Comparison of ENCODE assay signal across 15 mouse cellular contexts in genomic region chr11:86473576-86473975, GRCm38 (mm10). TPM values are rescaled to one million over a fixed set of nuclear protein-coding genes. Genes with fewer than 3 reads are reported as not detected.
DNase-seq lines count a peak whose midpoint lies in the region; ATAC-seq and TF ChIP-seq lines count a peak whose summit lies in the region.
"Had no signal": no experiment of that assay in that cellular context is flagged by ENCODE, and none has a peak within 500 bp of the region (broad histone marks: within the 10 kb centered on the region; RNA-seq: fewer than 3 reads in every experiment).

No protein-coding gene starts in this region.

- H3K4me3 ChIP-seq in embryonic facial prominence, embryonic 12.5 days = no peak overlapping the region
- H3K4me3 ChIP-seq in embryonic facial prominence, embryonic 10.5 days = no peak overlapping the region
- no peak overlapping the region for H3K4me3 ChIP-seq in hindbrain, embryonic 16.5 days (ENCODE audit: low read length)
- no peak overlapping the region for H3K4me3 ChIP-seq in hindbrain, embryonic 12.5 days
- H3K4me3 ChIP-seq in midbrain, postnatal 0 days (ENCODE audit: low read depth, low read length) = no peak overlapping the region
- H3K4me3 ChIP-seq in midbrain, embryonic 10.5 days = no peak overlapping the region
- H3K4me3 ChIP-seq: forebrain, embryonic 12.5 days; liver, embryonic 13.5 days; midbrain, embryonic 13.5 days had no signal

- H3K27ac ChIP-seq in embryonic facial prominence, embryonic 12.5 days = no peak overlapping the region; the same call in 1 of the 2 replicates
- no peak overlapping the region for H3K27ac ChIP-seq in embryonic facial prominence, embryonic 10.5 days (replicated peaks)
- no peak overlapping the region; the same call in 1 of the 2 replicates for H3K27ac ChIP-seq in hindbrain, embryonic 16.5 days (ENCODE audit: low read depth, low read length)
- H3K27ac ChIP-seq in hindbrain, embryonic 12.5 days = no peak overlapping the region
- H3K27ac ChIP-seq in midbrain, postnatal 0 days (ENCODE audit: low read depth, low read length) = 0 out of 2 replicates have a peak overlapping the region, but pooled peaks have one; percentile 34
- no peak overlapping the region for H3K27ac ChIP-seq in midbrain, embryonic 10.5 days (replicated peaks)
- H3K27ac ChIP-seq: forebrain, embryonic 12.5 days; liver, embryonic 13.5 days had no signal

- H3K4me2 ChIP-seq in embryonic facial prominence, embryonic 12.5 days (replicated peaks) = peak overlapping the region; percentile 40; the same call in 1 of the 2 replicates
- H3K4me2 ChIP-seq in hindbrain, embryonic 16.5 days (ENCODE audit: low read length) = peak overlapping the region; percentile 40; the same call in 1 of the 2 replicates
- H3K4me2 ChIP-seq in hindbrain, embryonic 12.5 days (replicated peaks) = no peak overlapping the region
- H3K4me2 ChIP-seq in midbrain, postnatal 0 days (ENCODE audit: low read depth, low read length, poor library complexity, severe bottlenecking) = no peak overlapping the region

- no peak for TF ChIP-seq CTCF in midbrain, postnatal 0 days (IDR thresholded peaks at IDR 0.05)

- 53% methylated on average over 3 of the region's 3 CpGs for WGBS in embryonic facial prominence, embryonic 12.5 days
- 71% methylated on average over 3 of the region's 3 CpGs for WGBS in embryonic facial prominence, embryonic 10.5 days
- WGBS in hindbrain, embryonic 16.5 days = 54% methylated on average over 3 of the region's 3 CpGs
- 79% methylated on average over 3 of the region's 3 CpGs for WGBS in hindbrain, embryonic 12.5 days
- 58% methylated on average over 3 of the region's 3 CpGs for WGBS in midbrain, postnatal 0 days
- 82% methylated on average over 3 of the region's 3 CpGs for WGBS in midbrain, embryonic 10.5 days

- no peak overlapping the region for H3K9ac ChIP-seq in embryonic facial prominence, embryonic 12.5 days
- H3K9ac ChIP-seq in hindbrain, embryonic 16.5 days (ENCODE audit: low read depth, low read length) = no peak overlapping the region
- H3K9ac ChIP-seq in hindbrain, embryonic 12.5 days = no peak overlapping the region
- H3K9ac ChIP-seq in midbrain, postnatal 0 days (replicated peaks; ENCODE audit: low read length, poor library complexity, severe bottlenecking) = no peak overlapping the region
- H3K9ac ChIP-seq: forebrain, embryonic 12.5 days; liver, embryonic 13.5 days; midbrain, embryonic 13.5 days had no signal

- H3K36me3 ChIP-seq in embryonic facial prominence, embryonic 12.5 days = no peaks in the 10 kb centered on the region
- no peaks in the 10 kb centered on the region for H3K36me3 ChIP-seq in embryonic facial prominence, embryonic 10.5 days (replicated peaks)
- H3K36me3 ChIP-seq in hindbrain, embryonic 16.5 days (ENCODE audit: control insufficient read depth, insufficient read depth, low read length) = no peaks in the 10 kb centered on the region
- H3K36me3 ChIP-seq in hindbrain, embryonic 12.5 days = no peaks in the 10 kb centered on the region
- no peaks in the 10 kb centered on the region for H3K36me3 ChIP-seq in midbrain, postnatal 0 days (ENCODE audit: insufficient read depth, low read length)
- no peaks in the 10 kb centered on the region for H3K36me3 ChIP-seq in midbrain, embryonic 10.5 days
- H3K36me3 ChIP-seq: forebrain, embryonic 12.5 days; G1E; liver, embryonic 13.5 days; midbrain, embryonic 13.5 days had no signal

- ATAC-seq in embryonic facial prominence, embryonic 12.5 days (ENCODE audit: insufficient number of reproducible peaks, insufficient read depth, low FRiP score, low TSS enrichment) = no peak
- ATAC-seq in hindbrain, embryonic 16.5 days = no peak
- no peak for ATAC-seq in hindbrain, embryonic 12.5 days (ENCODE audit: low FRiP score)
- no peak for ATAC-seq in midbrain, postnatal 0 days (ENCODE audit: low FRiP score)
- ATAC-seq in megakaryocyte-erythroid progenitor cell, adult 5-6 weeks (replicated peaks; ENCODE audit: low FRiP score, low TSS enrichment, poor library complexity, severe bottlenecking) = no peak
- ATAC-seq in erythroid progenitor cell, adult 5-6 weeks (replicated peaks; ENCODE audit: low FRiP score, poor library complexity, severe bottlenecking) = no peak
- ATAC-seq: midbrain, embryonic 13.5 days had no signal

- H3K27me3 ChIP-seq in embryonic facial prominence, embryonic 12.5 days = no peaks in the 10 kb centered on the region
- H3K27me3 ChIP-seq in embryonic facial prominence, embryonic 10.5 days (replicated peaks; ENCODE audit: low read depth, poor library complexity, severe bottlenecking) = no peaks in the 10 kb centered on the region
- no peaks in the 10 kb centered on the region for H3K27me3 ChIP-seq in hindbrain, embryonic 16.5 days (replicated peaks; ENCODE audit: control insufficient read depth, insufficient read depth, low read length)
- H3K27me3 ChIP-seq in hindbrain, embryonic 12.5 days = no peaks in the 10 kb centered on the region
- no peaks in the 10 kb centered on the region for H3K27me3 ChIP-seq in midbrain, postnatal 0 days (ENCODE audit: insufficient read depth, low read length)
- H3K27me3 ChIP-seq in midbrain, embryonic 10.5 days (ENCODE audit: low read depth, poor library complexity, severe bottlenecking) = peaks cover 14% of the 10 kb centered on the region; the same call in 1 of the 2 replicates
- H3K27me3 ChIP-seq: liver, embryonic 13.5 days had no signal

- H3K9me3 ChIP-seq in embryonic facial prominence, embryonic 12.5 days = no peaks in the 10 kb centered on the region
- no peaks in the 10 kb centered on the region for H3K9me3 ChIP-seq in embryonic facial prominence, embryonic 10.5 days
- H3K9me3 ChIP-seq in hindbrain, embryonic 16.5 days (ENCODE audit: control insufficient read depth, low read length) = no peaks in the 10 kb centered on the region
- no peaks in the 10 kb centered on the region for H3K9me3 ChIP-seq in hindbrain, embryonic 12.5 days (replicated peaks)
- no peaks in the 10 kb centered on the region for H3K9me3 ChIP-seq in midbrain, postnatal 0 days (ENCODE audit: low read length)
- H3K9me3 ChIP-seq in midbrain, embryonic 10.5 days (replicated peaks) = no peaks in the 10 kb centered on the region
- H3K9me3 ChIP-seq: forebrain, embryonic 12.5 days; G1E; liver, embryonic 13.5 days; midbrain, embryonic 13.5 days had no signal

- peaks cover 13% of the 10 kb centered on the region for H3K4me1 ChIP-seq in embryonic facial prominence, embryonic 12.5 days
- peaks cover 8% of the 10 kb centered on the region; the same call in 1 of the 2 replicates for H3K4me1 ChIP-seq in embryonic facial prominence, embryonic 10.5 days
- no peaks in the 10 kb centered on the region for H3K4me1 ChIP-seq in hindbrain, embryonic 16.5 days (ENCODE audit: control insufficient read depth, insufficient read depth, low read depth, low read length)
- 0 out of 2 replicates have a peak, but pooled peaks cover 4% of the 10 kb centered on the region for H3K4me1 ChIP-seq in hindbrain, embryonic 12.5 days
- no peaks in the 10 kb centered on the region for H3K4me1 ChIP-seq in midbrain, postnatal 0 days (ENCODE audit: insufficient read depth, low read length)
- H3K4me1 ChIP-seq in midbrain, embryonic 10.5 days = peaks cover 25% of the 10 kb centered on the region

- no peak for DNase-seq in embryonic facial prominence, embryonic 10.5 days (ENCODE audit: low spot score)
- no peak for DNase-seq in midbrain, postnatal 0 days (ENCODE audit: low spot score)
- DNase-seq in midbrain, embryonic 10.5 days (ENCODE audit: low spot score) = no peak
- DNase-seq: gastrocnemius, postnatal 10 days; kidney, adult 8-10 months; layer of hippocampus, postnatal 36 days; liver, embryonic 13.5 days had no signal

RNA-seq across cellular contexts. Expression of gene Rnft1, which starts 10.9 kb away (rescaled TPM):
- polyA plus RNA-seq in embryonic facial prominence, embryonic 12.5 days (2016; fragmentation: Nextera tagmentation; extraction: Ambion mirVana) = 31.1 and 32.8 TPM in 2 replicates
- 23.2 and 27.0 TPM in 2 replicates for polyA plus RNA-seq in embryonic facial prominence, embryonic 10.5 days (2016; fragmentation: Nextera tagmentation; extraction: Ambion mirVana)
- polyA plus RNA-seq in hindbrain, embryonic 16.5 days (2015; fragmentation: Nextera tagmentation; extraction: Ambion mirVana) = 18.7 and 21.5 TPM in 2 replicates
- 22.4 and 24.6 TPM in 2 replicates for polyA plus RNA-seq in hindbrain, embryonic 12.5 days (2016; fragmentation: Nextera tagmentation; extraction: Ambion mirVana)
- total RNA-seq in midbrain, postnatal 0 days (2014; rRNA removed) = 6.2 and 9.3 TPM in 2 replicates
- 9.7 and 11.6 TPM in 2 replicates for polyA plus RNA-seq in midbrain, postnatal 0 days (2015; fragmentation: Nextera tagmentation; extraction: Ambion mirVana)
- 23.4 and 23.7 TPM in 2 replicates for polyA plus RNA-seq in midbrain, embryonic 10.5 days (2016; fragmentation: Nextera tagmentation; extraction: Ambion mirVana)
- 6.9 and 11.3 TPM in 2 replicates for total RNA-seq in megakaryocyte-erythroid progenitor cell, adult 5-6 weeks (2014; fragmentation: Nextera tagmentation)
- total RNA-seq in megakaryocyte-erythroid progenitor cell, adult 5-6 weeks (2017) = 8.4 and 13.1 TPM in 2 replicates
- total RNA-seq in erythroid progenitor cell, adult 5-6 weeks (2015; ENCODE audit: low replicate concordance) = 1.4 and 2.1 TPM in 2 replicates
- 1.1 and 2.8 TPM in 2 replicates for total RNA-seq in erythroid progenitor cell, adult 5-6 weeks (2017; ENCODE audit: low replicate concordance)

Comparison
In these comparisons a context has a peak if more than half of its experiments do, and no peak if none do; other contexts are left out.
1. H3K4me2 ChIP-seq: peak in embryonic facial prominence, embryonic 12.5 days (single experiment) and hindbrain, embryonic 16.5 days (single experiment); none in hindbrain, embryonic 12.5 days (single experiment) and midbrain, postnatal 0 days (single experiment).